Mouse (Mus musculus): Measurements from ENCODE around the gene Fbxw4.

Fbxw4 gene

DNA sequence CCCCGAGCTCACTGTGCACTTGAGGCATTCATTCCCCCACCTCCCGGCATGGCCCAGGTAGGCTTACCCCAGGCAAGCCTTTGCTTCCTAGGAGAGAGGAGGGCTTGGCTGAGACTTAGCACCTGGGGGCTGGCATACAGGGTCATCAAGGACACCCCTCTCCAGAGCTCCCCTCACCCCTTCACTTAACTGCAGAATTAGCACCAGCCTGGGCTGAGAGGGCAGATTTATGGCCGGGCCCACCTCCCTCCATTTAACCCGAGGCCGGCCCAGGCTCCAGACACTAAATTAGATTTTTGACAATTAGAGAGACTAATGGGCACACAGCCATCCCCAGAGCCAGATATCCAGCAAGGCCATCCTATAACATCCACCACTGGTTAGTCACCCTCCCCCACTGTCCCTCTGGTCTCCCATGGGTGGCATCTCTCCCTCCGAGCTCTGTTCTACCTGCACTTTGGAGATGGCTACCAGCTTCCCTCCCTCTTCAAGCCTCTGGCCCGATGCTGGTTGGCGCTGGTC lies 124.8 kb downstream of the Fbxw4 start:
- no peak for DNase-seq

- no peak for DNase-seq
Measured at GRCm38 (mm10) chr19:45533617-45534016, 126.5 kb downstream of the Fbxw4 start.

DNA sequence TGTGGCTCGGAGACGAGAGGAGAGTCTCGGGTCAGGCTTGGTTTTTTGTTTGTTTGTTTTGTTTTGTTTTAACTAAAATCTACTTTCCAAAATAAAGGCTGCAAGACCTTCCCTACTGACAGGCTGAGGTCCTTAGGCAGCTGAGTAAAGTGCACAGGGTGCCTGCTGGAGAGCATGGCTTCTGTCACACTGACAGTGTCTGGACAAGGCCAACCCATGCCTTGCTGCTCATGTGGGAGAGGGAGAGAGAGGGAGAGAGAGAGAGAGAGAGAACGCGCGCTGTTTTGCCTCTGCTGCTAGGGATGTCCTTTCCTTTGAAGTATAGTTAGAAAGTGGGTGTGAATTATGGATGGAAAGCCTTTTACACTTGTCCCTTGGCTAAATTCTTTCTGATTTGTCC lies 128.6 kb downstream of the Fbxw4 start:
- no peak for DNase-seq

DNA sequence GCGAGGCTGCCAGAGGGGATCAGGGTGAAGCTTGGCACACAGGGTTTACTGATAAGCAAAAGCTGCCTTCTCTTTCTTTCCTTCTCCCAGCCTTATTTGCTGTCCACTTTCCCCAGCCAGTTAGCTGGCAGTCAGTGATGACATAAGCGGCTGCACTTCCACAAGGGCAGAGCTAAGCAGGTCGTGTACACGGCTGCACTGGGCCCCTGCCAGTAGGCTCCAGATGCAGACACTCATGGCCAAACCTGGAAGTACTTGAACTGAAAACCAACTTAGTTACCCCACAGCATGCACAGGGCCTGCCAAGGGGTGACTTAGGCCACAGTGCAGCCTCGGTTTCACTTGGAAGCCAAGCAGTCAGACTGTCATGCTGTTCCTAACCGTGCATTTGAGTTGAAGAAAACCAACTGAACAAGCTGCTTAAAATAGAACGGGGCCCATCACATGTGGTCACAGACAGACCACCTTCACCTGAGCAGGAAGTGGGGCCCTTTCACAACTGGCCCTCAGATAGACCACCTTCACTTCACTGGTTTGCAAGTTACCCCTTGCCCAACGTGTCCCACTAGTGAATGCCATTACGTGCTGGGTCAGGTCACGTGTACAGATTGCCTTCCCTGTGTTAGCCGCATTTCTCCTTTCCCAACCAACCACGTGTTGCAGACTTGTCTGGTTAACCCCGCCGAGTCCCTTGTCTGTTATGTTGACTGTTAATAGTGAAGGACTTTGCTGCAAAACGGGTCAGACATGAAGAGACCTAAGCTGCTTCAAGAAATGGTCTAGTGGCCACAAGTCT lies 129.7 kb downstream of the Fbxw4 start:
- DNase-seq, result no peak

GRCm38 (mm10) chr19:45529294-45529693 lies 130.8 kb downstream of the Fbxw4 start:
- DNase-seq, result no peak

Measured in retina, postnatal 1 day (tissue).